Mouse (Mus musculus) kidney, adult 2 months (tissue): Measurements from ENCODE around the gene Arrb1.

ENCODE experiments used
- CTCF ChIP-seq: fragments of 200-500 bp; conservative IDR thresholded peaks from 2 replicates; pipeline ENCODE4 v1.5.1; 2011; ENCODE audit warnings: low read depth, mild to moderate bottlenecking, control low read depth, low read length, moderate library complexity, mixed read lengths; ENCODE audit not compliant: insufficient read depth, insufficient read length
- POLR2A ChIP-seq: fragments of 200-500 bp; IDR thresholded peaks from one replicate; pipeline ENCODE4 v1.6.1; 2011; ENCODE audit warnings: low read depth, low read length, control low read depth

DNA sequence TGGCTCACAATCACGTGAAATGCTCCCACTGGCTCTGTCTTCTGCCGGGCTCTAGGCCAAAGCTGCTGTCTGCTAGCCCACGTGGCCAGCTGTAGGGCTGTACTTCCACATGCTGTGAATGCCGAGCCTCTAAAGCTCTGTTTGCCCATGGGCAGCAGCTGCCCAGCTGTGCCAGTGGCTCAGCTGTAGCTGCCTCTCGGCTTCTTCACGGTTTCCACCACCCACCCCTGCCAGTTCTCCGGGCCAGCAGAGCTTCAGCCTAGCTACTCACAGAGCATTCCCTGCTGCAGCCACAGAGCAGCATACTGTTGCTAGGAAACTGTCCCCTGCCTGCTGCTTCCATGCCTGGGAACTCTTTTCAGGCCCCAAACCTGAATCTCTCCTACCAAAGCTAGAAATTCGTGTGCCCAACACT, 25.2 kb upstream of the Arrb1 start:
- TF ChIP-seq CTCF (no peak), POLR2A (no peak)
